Mouse (Mus musculus) MEL (cell line): ENCODE measurements around the gene Tmc4. TPM values are rescaled to one million over a fixed set of nuclear protein-coding genes. Genes with fewer than 3 reads are reported as not detected.
A peak's percentile ranks its signal among the peaks of the same experiment; 100 is the strongest.

Experiments used
- DNase-seq: peaks from one replicate; pipeline ENCODE4 v3.0.0; 2011; ENCODE audit warnings: low read depth, low spot score
- H3K27ac ChIP-seq: 2 replicates; pipeline ENCODE4 v1.5.1; 2012; ENCODE audit warnings: low read depth, mild to moderate bottlenecking, control low read depth, low read length, moderate library complexity; ENCODE audit not compliant: control insufficient read depth
- H3K27me3 ChIP-seq, 2 experiments: fragments of 150-350 bp in 1 of 2; sonication (generic) in 1 of 2; 2 replicates each; pipeline ENCODE4 v1.6.1; 2012; ENCODE audit warnings: low read length in 2 of 2, mild to moderate bottlenecking in 2 of 2, improper control_type of control experiment in 1 of 2, moderate library complexity in 1 of 2; ENCODE audit not compliant: insufficient read depth in 2 of 2, control insufficient read depth in 1 of 2
- H3K36me3 ChIP-seq, 2 experiments: 2 replicates each; pipeline ENCODE4 v1.6.1; 2012 to 2014; ENCODE audit warnings: low read length in 2 of 2, improper control_type of control experiment in 1 of 2, inconsistent platforms in 1 of 2, mild to moderate bottlenecking in 1 of 2; ENCODE audit not compliant: insufficient read depth in 2 of 2, control insufficient read depth in 1 of 2
- H3K4me1 ChIP-seq, 2 experiments: fragments of 150-350 bp in 1 of 2; sonication (generic) in 1 of 2; 2 replicates each; pipeline ENCODE4 v1.6.1; 2012; ENCODE audit warnings: low read length in 2 of 2, improper control_type of control experiment in 1 of 2, mild to moderate bottlenecking in 1 of 2; ENCODE audit not compliant: insufficient read depth in 2 of 2, control insufficient read depth in 1 of 2
- H3K4me3 ChIP-seq, 2 experiments: fragments of 150-350 bp in 1 of 2; sonication (generic) in 1 of 2; 2 replicates each; pipeline ENCODE4 v1.5.1; 2012; ENCODE audit warnings: low read depth in 2 of 2, low read length in 2 of 2, mild to moderate bottlenecking in 2 of 2, moderate library complexity in 2 of 2, control low read depth in 1 of 2, improper control_type of control experiment in 1 of 2; ENCODE audit not compliant: control insufficient read depth in 1 of 2, insufficient read depth in 1 of 2
- H3K79me2 ChIP-seq: 2 replicates; pipeline ENCODE4 v1.6.1; 2012; ENCODE audit warnings: mild to moderate bottlenecking, low read length, moderate library complexity; ENCODE audit not compliant: control insufficient read depth, poor library complexity, insufficient read depth
- H3K9ac ChIP-seq: 2 replicates; pipeline ENCODE4 v1.6.1; 2012; ENCODE audit warnings: low read depth, mild to moderate bottlenecking, control low read depth, low read length, moderate library complexity; ENCODE audit not compliant: control insufficient read depth, poor library complexity, severe bottlenecking
- H3K9me3 ChIP-seq: fragments of 150-350 bp; sonication (generic); replicated peaks from 2 replicates; pipeline ENCODE4 v1.6.1; 2012; ENCODE audit warnings: mild to moderate bottlenecking, low read length, improper control_type of control experiment, moderate library complexity; ENCODE audit not compliant: insufficient read depth
- CHD1 ChIP-seq: IDR thresholded peaks from 2 replicates; pipeline ENCODE4 v1.6.1; 2012; ENCODE audit warnings: low read depth, mild to moderate bottlenecking, inconsistent platforms, low read length, improper control_type of control experiment
- CHD2 ChIP-seq: IDR thresholded peaks from 2 replicates; pipeline ENCODE4 v1.6.1; 2011; ENCODE audit warnings: low read length, improper control_type of control experiment
- CTCF ChIP-seq, 3 experiments: IDR thresholded peaks in 2 of 3; conservative IDR thresholded peaks in 1 of 3; 2 replicates each; pipeline ENCODE4 v1.5.1; 2011 to 2012; ENCODE audit warnings: low read length in 3 of 3, low read depth in 2 of 3, mild to moderate bottlenecking in 2 of 3, improper control_type of control experiment in 1 of 3, inconsistent platforms in 1 of 3, mixed read lengths in 1 of 3, moderate library complexity in 1 of 3; ENCODE audit not compliant: control insufficient read depth in 1 of 3, insufficient read depth in 1 of 3, poor library complexity in 1 of 3, severe bottlenecking in 1 of 3
- E2F4 ChIP-seq: IDR thresholded peaks from 2 replicates; pipeline ENCODE4 v1.6.1; 2011; ENCODE audit warnings: low read depth, low read length, improper control_type of control experiment, borderline replicate concordance
- ELF1 ChIP-seq: IDR thresholded peaks from 2 replicates; pipeline ENCODE4 v1.6.1; 2014; ENCODE audit warnings: low read depth, mild to moderate bottlenecking, inconsistent platforms, low read length, improper control_type of control experiment, moderate library complexity
- EP300 ChIP-seq, 2 experiments: IDR thresholded peaks; 2 replicates each; pipeline ENCODE4 v1.6.1; 2011; ENCODE audit warnings: improper control_type of control experiment in 2 of 2, low read length in 2 of 2, low read depth in 1 of 2, mild to moderate bottlenecking in 1 of 2
- GATA1 ChIP-seq: IDR thresholded peaks from 2 replicates; pipeline ENCODE4 v1.6.1; 2011; ENCODE audit warnings: low read depth, low read length, improper control_type of control experiment
- HCFC1 ChIP-seq: IDR thresholded peaks from 2 replicates; pipeline ENCODE4 v1.6.1; 2012; ENCODE audit warnings: low read depth, mild to moderate bottlenecking, inconsistent platforms, low read length, improper control_type of control experiment, moderate library complexity
- JUND ChIP-seq: IDR thresholded peaks from 2 replicates; pipeline ENCODE4 v1.6.1; 2011; ENCODE audit warnings: low read depth, mild to moderate bottlenecking, improper control_type of control experiment, low read length
- KAT2A ChIP-seq: conservative IDR thresholded peaks from 2 replicates; pipeline ENCODE4 v1.6.1; 2012; ENCODE audit warnings: low read depth, low read length, improper control_type of control experiment, inconsistent platforms
- MAX ChIP-seq: IDR thresholded peaks from 2 replicates; pipeline ENCODE4 v1.6.1; 2011; ENCODE audit warnings: low read length, improper control_type of control experiment
- MAZ ChIP-seq: IDR thresholded peaks from 2 replicates; pipeline ENCODE4 v1.6.1; 2012; ENCODE audit warnings: low read depth, mild to moderate bottlenecking, inconsistent platforms, low read length, improper control_type of control experiment
- MEF2A ChIP-seq: IDR thresholded peaks from 2 replicates; pipeline ENCODE4 v1.6.1; 2014; ENCODE audit warnings: low read depth, mild to moderate bottlenecking, inconsistent platforms, low read length, improper control_type of control experiment; ENCODE audit not compliant: poor library complexity, insufficient replicate concordance, severe bottlenecking; ENCODE audit errors: extremely low read depth
- NELFE ChIP-seq: IDR thresholded peaks from 2 replicates; pipeline ENCODE4 v1.6.1; 2011; ENCODE audit warnings: low read depth, low read length, improper control_type of control experiment
- POLR2A ChIP-seq, 2 experiments: IDR thresholded peaks; 2 replicates each; pipeline ENCODE4 v1.6.1; 2011 to 2012; ENCODE audit warnings: low read length in 2 of 2, mild to moderate bottlenecking in 2 of 2, control low read depth in 1 of 2, improper control_type of control experiment in 1 of 2, low read depth in 1 of 2, moderate library complexity in 1 of 2; ENCODE audit not compliant: control insufficient read depth in 1 of 2, insufficient read depth in 1 of 2, poor library complexity in 1 of 2
- POLR2AphosphoS2 ChIP-seq: IDR thresholded peaks from 2 replicates; pipeline ENCODE4 v1.6.1; 2011; ENCODE audit warnings: low read length, improper control_type of control experiment
- POLR2AphosphoS5 ChIP-seq: IDR thresholded peaks from 2 replicates; pipeline ENCODE4 v1.6.1; 2012; ENCODE audit warnings: low read depth, borderline replicate concordance, mild to moderate bottlenecking, inconsistent platforms, low read length, moderate library complexity, mixed read lengths
- SIN3A ChIP-seq: IDR thresholded peaks from 2 replicates; pipeline ENCODE4 v1.6.1; 2012; ENCODE audit warnings: low read length, improper control_type of control experiment, inconsistent platforms
- SMC3 ChIP-seq: IDR thresholded peaks from 2 replicates; pipeline ENCODE4 v1.6.1; 2011; ENCODE audit warnings: low read depth, low read length, improper control_type of control experiment
- TBP ChIP-seq: IDR thresholded peaks from 2 replicates; pipeline ENCODE4 v1.8.0; 2011; ENCODE audit warnings: low read depth, low read length, improper control_type of control experiment
- TCF12 ChIP-seq: IDR thresholded peaks from 2 replicates; pipeline ENCODE4 v1.6.1; 2014; ENCODE audit warnings: low read depth, mild to moderate bottlenecking, inconsistent platforms, low read length, improper control_type of control experiment, moderate library complexity
- USF2 ChIP-seq, 2 experiments: IDR thresholded peaks; 2 replicates each; pipeline ENCODE4 v1.6.1; 2011 to 2012; ENCODE audit warnings: improper control_type of control experiment in 2 of 2, low read length in 2 of 2, borderline replicate concordance in 1 of 2, inconsistent platforms in 1 of 2, low read depth in 1 of 2, mild to moderate bottlenecking in 1 of 2; ENCODE audit not compliant: insufficient read depth in 1 of 2
- ZMIZ1 ChIP-seq: IDR thresholded peaks from 2 replicates; pipeline ENCODE4 v1.6.1; 2012; ENCODE audit warnings: low read depth, mild to moderate bottlenecking, inconsistent platforms, low read length, improper control_type of control experiment, moderate library complexity
- ZNF384 ChIP-seq: IDR thresholded peaks from 2 replicates; pipeline ENCODE4 v1.6.1; 2012; ENCODE audit warnings: low read depth, mild to moderate bottlenecking, inconsistent platforms, low read length, improper control_type of control experiment
- polyA plus RNA-seq, 2 experiments: library from polyadenylated mRNA; stranded (reverse) in 1 of 2; unstranded in 1 of 2; fragments of >175 nt in 1 of 2; fragments of >200 nt in 1 of 2; gene quantifications; 2 replicates each; pipeline versions ENCODE4 v1.2.1 to v1.2.4; 2012; ENCODE audit warnings: low replicate concordance in 2 of 2, low read depth in 1 of 2; ENCODE audit not compliant: insufficient read length in 2 of 2, insufficient read depth in 1 of 2, missing spikeins in 1 of 2
- total RNA-seq: library from RNA; depleted of rRNA; stranded (reverse); fragments of 300-350 nt; gene quantifications from 2 replicates; pipeline ENCODE4 v1.2.3, GENCODE M21; 2012

The Tmc4 gene
- total and polyA plus RNA-seq, 3 experiments: 2.7 to 16.8 TPM; not detected in 1

- peak within 1 kb of the TSS; percentile 73 to 79 for H3K4me3 ChIP-seq
- H3K4me1 ChIP-seq: peaks cover 4 to 17% of the 10 kb centered on the region in 2 experiments; a peak in 3 of 4 replicates
- peaks cover 7% of the 10 kb centered on the region; the same call in 1 of the 2 replicates for H3K79me2 ChIP-seq
- DNase-seq: peak; percentile 98
- peaks cover 0 to 7% of the 10 kb centered on the region in 2 experiments; a peak in 3 of 4 replicates for H3K36me3 ChIP-seq
- H3K27me3 ChIP-seq: no peaks in the 10 kb centered on the region
- peak within 1 kb of the TSS; percentile 92 for H3K27ac ChIP-seq
- no peaks in the 10 kb centered on the region for H3K9me3 ChIP-seq
- TF ChIP-seq E2F4 (0 out of 2 replicates have a peak, but pooled peaks have one; percentile 14), JUND (no peak), HCFC1 (peak; percentile 61), MAZ (no peak), CHD2 (no peak), GATA1 (no peak), EP300 (IDR thresholded peaks at IDR 0.05; ENCODE audit: low read depth in 1 of 2, low read length in 2 of 2) (no peak), MEF2A (no peak), SMC3 (no peak), CTCF (IDR thresholded peaks at IDR 0.05 in 2 of 3, conservative IDR thresholded peaks at IDR 0.05 in 1 of 3; ENCODE audit: control insufficient read depth in 1 of 3, insufficient read depth in 1 of 3, low read depth in 2 of 3, low read length in 3 of 3, poor library complexity in 1 of 3, severe bottlenecking in 1 of 3) (no peak), MAX (peak; percentile 61), POLR2AphosphoS5 (no peak), USF2 (IDR thresholded peaks at IDR 0.05; ENCODE audit: borderline replicate concordance in 1 of 2, insufficient read depth in 1 of 2, low read depth in 1 of 2, low read length in 2 of 2) (no peak), POLR2A (IDR thresholded peaks at IDR 0.05; ENCODE audit: control insufficient read depth in 1 of 2, insufficient read depth in 1 of 2, low read depth in 1 of 2, low read length in 2 of 2, poor library complexity in 1 of 2) (peak; percentile 61 to 64; a peak in 2 of 4 replicates), TBP (0 out of 2 replicates have a peak, but pooled peaks have one; percentile 32), ZMIZ1 (peak; percentile 76; the same call in 1 of the 2 replicates), ZNF384 (0 out of 2 replicates have a peak, but pooled peaks have one; percentile 5), SIN3A (peak; percentile 41; the same call in 1 of the 2 replicates), POLR2AphosphoS2 (peak; percentile 22; the same call in 1 of the 2 replicates), KAT2A (no peak; the same call in none of the 2 replicates), NELFE (peak; percentile 70), CHD1 (no peak), TCF12 (no peak), ELF1 (peak; percentile 56)
- peak within 1 kb of the TSS; percentile 84 for H3K9ac ChIP-seq
Observed at GRCm38 (mm10) chr7:3692987-3693808, 15.8 kb upstream of the Tmc4 start, which contains the start of gene Mboat7. TSS of gene Mboat7 (minus strand) at chr7:3693523.
